Mouse (Mus musculus): ENCODE measurements around the gene Gtf2h3.
"Not testable (repeated sequence)": the region's sequence is repeated elsewhere in the genome, so short reads cannot be mapped to it uniquely, and the experiment has no call there.

Gene Gtf2h3

GRCm38 (mm10) chr5:124578633-124579317 lies at the start of gene Gtf2h3, which contains the start of gene Eif2b1:
Gene Gtf2h3 (plus strand): TSS chr5:124579140.
Gene Eif2b1 (minus strand): TSS chr5:124579131.
- DNase-seq, result peak; percentile 98

- DNase-seq, result peak; percentile 69
These were observed 49.7 kb upstream of the Gtf2h3 start for GRCm38 (mm10) chr5:124529191-124529651.

DNA sequence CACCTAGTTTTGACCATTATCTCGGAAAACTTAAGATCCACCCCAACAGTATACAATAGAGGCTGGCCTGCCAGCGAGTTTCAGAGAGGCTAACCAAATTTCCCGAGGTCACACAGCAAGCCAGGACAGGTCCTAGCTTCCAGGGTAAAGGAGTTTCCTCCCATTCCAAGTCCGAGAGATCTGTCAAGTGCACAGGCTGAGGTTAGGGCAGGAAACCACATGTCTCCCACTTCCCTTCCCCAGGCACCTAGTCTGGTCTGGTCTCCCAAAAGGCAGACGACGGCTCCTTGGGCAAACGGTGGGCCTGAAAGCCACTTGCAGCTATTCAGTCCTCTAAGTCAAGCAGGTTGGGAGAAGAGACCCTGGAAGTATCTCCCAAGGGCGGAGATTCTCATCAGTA lies 49.2 kb upstream of the Gtf2h3 start:
- DNase-seq, result peak; percentile 44

GRCm38 (mm10) chr5:124530655-124531582 lies 48.0 kb upstream of the Gtf2h3 start, which contains the start of gene Rilpl1:
Gene Rilpl1 (minus strand): TSS chr5:124531391.
- peak; percentile 93 for DNase-seq

GRCm38 (mm10) chr5:124531583-124531930 lies 47.4 kb upstream of the Gtf2h3 start:
- no peak for DNase-seq

DNA sequence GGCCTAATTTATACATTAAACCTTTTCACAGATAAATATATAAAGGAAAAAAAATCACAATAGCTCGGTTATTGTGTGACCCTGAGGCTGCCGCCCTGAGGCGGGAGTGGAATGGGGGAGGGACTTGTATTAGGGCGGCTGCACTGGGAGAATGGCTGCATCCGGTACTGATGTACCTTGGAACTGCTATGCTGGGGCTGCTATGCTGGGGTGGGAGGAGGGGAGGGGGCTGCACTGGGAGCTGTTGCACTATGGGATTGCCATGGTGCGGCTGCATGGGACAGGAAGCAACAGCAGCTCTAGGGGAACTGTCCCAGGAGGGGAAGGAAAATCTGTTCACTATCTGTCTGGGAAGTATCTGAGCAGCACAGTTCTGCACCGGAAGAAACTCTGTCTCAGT lies 46.5 kb upstream of the Gtf2h3 start:
- peak; percentile 63 for DNase-seq

- no peak for DNase-seq
These were observed 43.9 kb upstream of the Gtf2h3 start for GRCm38 (mm10) chr5:124535016-124535415.

- peak; percentile 83 for DNase-seq
These were observed 42.2 kb upstream of the Gtf2h3 start for GRCm38 (mm10) chr5:124536776-124537175.

GRCm38 (mm10) chr5:124538813-124539792 lies 39.8 kb upstream of the Gtf2h3 start:
- DNase-seq, result peak; percentile 75

DNA sequence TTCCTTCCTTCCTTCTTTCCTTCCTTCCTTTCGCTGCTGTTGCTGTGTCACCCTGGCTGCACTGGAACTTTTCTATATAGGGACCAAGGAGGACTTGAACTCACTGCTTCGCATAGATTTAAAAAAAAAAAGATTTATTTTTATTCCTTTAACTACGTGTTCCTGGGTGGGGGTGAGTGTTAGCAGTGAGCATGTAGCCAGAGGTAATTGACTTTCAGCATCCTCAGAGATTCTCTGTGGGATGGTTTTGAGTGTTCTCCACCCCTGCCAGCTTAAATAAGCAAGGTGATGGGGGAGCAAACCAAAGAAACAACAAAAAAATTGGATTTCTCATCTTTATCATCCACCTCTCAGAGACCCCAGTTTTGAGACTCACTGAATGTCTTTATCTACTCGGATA lies 39.0 kb upstream of the Gtf2h3 start:
- DNase-seq, result no peak

GRCm38 (mm10) chr5:124540383-124540786 lies 38.6 kb upstream of the Gtf2h3 start, which contains the start of gene Tmed2:
Gene Tmed2 (plus strand): TSS chr5:124540695.
- peak; percentile 97 for DNase-seq

- DNase-seq, result peak; percentile 88
These were observed 37.9 kb upstream of the Gtf2h3 start for GRCm38 (mm10) chr5:124540905-124541601.

DNA sequence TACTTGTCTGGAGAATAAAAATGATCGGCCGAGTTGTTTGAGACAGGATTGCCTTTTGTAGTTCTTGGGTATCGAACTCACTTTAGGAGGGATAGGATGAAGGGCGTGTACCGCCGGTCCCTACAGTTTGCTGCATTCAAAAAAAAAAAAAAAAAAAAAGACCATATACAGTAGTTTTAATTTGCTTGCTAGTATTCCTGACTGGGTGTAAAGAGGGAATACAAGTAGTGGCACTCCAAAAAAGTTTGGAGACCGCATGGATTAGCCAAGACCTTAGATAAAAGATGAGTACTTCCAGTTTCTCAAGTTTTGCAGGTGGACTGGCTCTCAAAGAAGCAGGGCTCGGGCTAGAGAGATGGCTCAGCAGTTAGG lies 37.4 kb upstream of the Gtf2h3 start:
- no peak for DNase-seq

DNA sequence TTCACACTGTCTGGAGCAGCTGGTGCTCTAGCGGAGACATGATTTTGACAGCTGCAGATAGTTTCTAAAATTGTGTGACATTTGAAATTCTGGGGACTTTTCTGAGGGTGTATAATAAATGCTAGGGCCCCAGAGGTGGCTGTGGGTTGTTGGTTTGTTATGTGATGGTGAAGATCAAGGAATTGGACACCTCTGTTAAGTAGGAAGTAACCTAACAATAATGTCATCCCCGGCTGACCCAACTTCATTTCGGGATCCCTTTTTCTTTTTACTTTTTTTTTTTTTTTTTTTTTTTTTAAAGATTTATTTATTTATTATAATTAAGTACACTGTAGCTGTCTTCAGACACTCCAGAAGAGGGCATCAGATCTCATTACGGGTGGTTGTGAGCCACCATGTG lies 28.2 kb upstream of the Gtf2h3 start:
- DNase-seq, result not testable (repeated sequence)

GRCm38 (mm10) chr5:124551349-124552093 lies 27.4 kb upstream of the Gtf2h3 start:
- DNase-seq, result not testable (repeated sequence)

DNA sequence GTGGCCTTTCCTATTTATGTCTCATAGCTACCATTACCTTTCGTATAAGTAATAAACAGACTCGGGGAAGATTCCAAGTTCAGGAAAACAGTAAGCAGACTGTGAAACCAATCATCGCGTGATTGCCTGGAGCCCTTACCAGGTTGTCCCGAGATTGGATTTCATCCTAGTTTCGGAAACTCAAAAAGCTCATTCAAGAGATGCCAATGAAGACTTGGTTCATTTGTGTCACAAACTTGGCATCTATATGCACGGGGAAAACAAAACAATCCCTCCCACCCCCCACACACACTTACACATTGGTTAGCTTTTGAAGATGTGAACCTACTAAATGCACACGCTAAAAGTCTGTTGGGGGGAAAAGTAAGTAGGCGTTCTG lies 26.9 kb upstream of the Gtf2h3 start:
- no peak for DNase-seq

- peak; percentile 92 for DNase-seq
These were observed 26.2 kb upstream of the Gtf2h3 start, which contains the start of gene Ddx55 for GRCm38 (mm10) chr5:124552558-124553307. Gene Ddx55 (plus strand): TSS chr5:124552864.

DNA sequence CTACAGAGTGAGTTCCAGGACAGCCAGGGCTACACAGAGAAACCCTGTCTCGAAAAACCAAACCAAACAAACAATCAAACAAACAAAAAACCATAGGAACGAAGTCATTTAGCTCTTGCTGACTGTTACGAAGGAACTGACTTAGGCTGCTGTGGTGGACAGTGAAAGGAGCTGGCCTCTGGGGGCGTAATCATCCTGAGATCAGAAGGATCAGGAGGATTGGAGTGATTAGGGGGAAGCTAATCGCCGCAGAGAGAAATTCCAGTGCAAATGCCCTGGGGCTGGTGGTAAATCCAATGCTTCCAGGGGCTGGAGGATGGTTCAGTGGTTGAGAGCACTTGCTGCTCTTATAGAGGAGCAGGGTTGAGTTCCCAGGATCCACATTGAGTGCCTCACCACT lies 25.3 kb upstream of the Gtf2h3 start:
- DNase-seq, result no peak

- peak; percentile 56 for DNase-seq
These were observed 23.8 kb upstream of the Gtf2h3 start for GRCm38 (mm10) chr5:124555145-124555544.

GRCm38 (mm10) chr5:124571068-124571467 lies 7.9 kb upstream of the Gtf2h3 start:
- DNase-seq, result no peak

Data from kidney, postnatal 10 days (tissue).